ENCODE assay signal across 21 mouse cellular contexts in genomic region chr5:122474643-122475363, GRCm38 (mm10). TPM values are rescaled to one million over a fixed set of nuclear protein-coding genes. Genes with fewer than 3 reads are reported as not detected.
A peak's percentile ranks its signal among the peaks of the same experiment; 100 is the strongest.
DNase-seq lines count a peak whose midpoint lies in the region; ATAC-seq and TF ChIP-seq lines count a peak whose summit lies in the region.
"Had no signal": no experiment of that assay in that cellular context is flagged by ENCODE, and none has a peak within 500 bp of the region (broad histone marks: within the 10 kb centered on the region; RNA-seq: fewer than 3 reads in every experiment).

No protein-coding gene starts in this region.

- WGBS in heart, embryonic 13.5 days: 78% methylated on average over 4 of the region's 4 CpGs
- WGBS in kidney, postnatal 0 days: 83% methylated on average over 4 of the region's 4 CpGs
- WGBS in lung, postnatal 0 days: 81% methylated on average over 4 of the region's 4 CpGs

- H3K27me3 ChIP-seq in heart, embryonic 13.5 days (replicated peaks): no peaks in the 10 kb centered on the region
- H3K27me3 ChIP-seq in kidney, postnatal 0 days (ENCODE audit: insufficient read depth, low read length): no peaks in the 10 kb centered on the region
- H3K27me3 ChIP-seq in lung, postnatal 0 days (replicated peaks; ENCODE audit: insufficient read depth, low read length): no peaks in the 10 kb centered on the region
- H3K27me3 ChIP-seq: heart, embryonic 12.5 days; liver, embryonic 13.5 days; lung, embryonic 15.5 days had no signal

- intact Hi-C loops in heart, postnatal 10 days (cut with DNase I): no loop called here

- no peak for ATAC-seq in heart, embryonic 13.5 days (ENCODE audit: extremely low read depth, insufficient number of reproducible peaks, low FRiP score, low TSS enrichment)
- ATAC-seq in kidney, postnatal 0 days (replicated peaks; ENCODE audit: low FRiP score, low read depth): no peak
- ATAC-seq in lung, postnatal 0 days: no peak
- ATAC-seq: forebrain, embryonic 14.5 days; hindbrain, postnatal 0 days had no signal

- no peak overlapping the region for H3K9ac ChIP-seq in heart, embryonic 13.5 days
- H3K9ac ChIP-seq in kidney, postnatal 0 days (ENCODE audit: low read depth, low read length): no peak overlapping the region
- H3K9ac ChIP-seq in lung, postnatal 0 days (replicated peaks; ENCODE audit: low read depth): no peak overlapping the region
- H3K9ac ChIP-seq: heart, embryonic 12.5 days; liver, embryonic 13.5 days; lung, embryonic 15.5 days had no signal

- 0 out of 2 replicates have a peak overlapping the region, but pooled peaks have one; percentile 3 for H3K27ac ChIP-seq in heart, embryonic 13.5 days (replicated peaks)
- no peak overlapping the region for H3K27ac ChIP-seq in kidney, postnatal 0 days
- H3K27ac ChIP-seq in lung, postnatal 0 days (ENCODE audit: low read length): no peak overlapping the region
- H3K27ac ChIP-seq: hindbrain, postnatal 0 days; limb, embryonic 10.5 days; liver, embryonic 13.5 days; lung, embryonic 15.5 days; midbrain, embryonic 10.5 days had no signal

- peaks cover 59% of the 10 kb centered on the region for H3K4me1 ChIP-seq in heart, embryonic 13.5 days
- no peaks in the 10 kb centered on the region for H3K4me1 ChIP-seq in kidney, postnatal 0 days (replicated peaks; ENCODE audit: insufficient read depth, low read length)
- H3K4me1 ChIP-seq in lung, postnatal 0 days (ENCODE audit: insufficient read depth, low read depth, low read length): no peaks in the 10 kb centered on the region
- H3K4me1 ChIP-seq: limb, embryonic 10.5 days; lung, embryonic 15.5 days had no signal

- H3K4me3 ChIP-seq in heart, embryonic 13.5 days: no peak overlapping the region
- H3K4me3 ChIP-seq in kidney, postnatal 0 days (replicated peaks; ENCODE audit: low read depth, low read length): no peak overlapping the region
- no peak overlapping the region for H3K4me3 ChIP-seq in lung, postnatal 0 days (ENCODE audit: low read depth, low read length)
- H3K4me3 ChIP-seq: heart, embryonic 12.5 days; limb, embryonic 10.5 days; liver, embryonic 13.5 days; lung, embryonic 15.5 days; midbrain, embryonic 10.5 days had no signal

- H3K9me3 ChIP-seq in heart, embryonic 13.5 days: no peaks in the 10 kb centered on the region
- H3K9me3 ChIP-seq in kidney, postnatal 0 days (replicated peaks; ENCODE audit: low read length): no peaks in the 10 kb centered on the region
- H3K9me3 ChIP-seq in lung, postnatal 0 days (ENCODE audit: low read length): no peaks in the 10 kb centered on the region
- H3K9me3 ChIP-seq: heart, embryonic 12.5 days; limb, embryonic 10.5 days; liver, embryonic 13.5 days; lung, embryonic 15.5 days; midbrain, embryonic 10.5 days had no signal

- no peak for DNase-seq in heart, postnatal 10 days
- DNase-seq in kidney, postnatal 0 days (ENCODE audit: low spot score): no peak
- no peak for DNase-seq in kidney, postnatal 4 days
- DNase-seq in lung, postnatal 0 days (ENCODE audit: low spot score): no peak
- DNase-seq in lung, postnatal 4 days: no peak
- no peak for DNase-seq in cerebellum, adult 18-20 months
- DNase-seq: adrenal gland, adult 8-10 months; cerebellum, adult 8-10 months; gastrocnemius, postnatal 14 days; kidney, adult 8-10 months; kidney, postnatal 36 days; layer of hippocampus, adult 9-11 months; liver, embryonic 13.5 days; thymus, postnatal 14 days had no signal

- no peak for TF ChIP-seq EP300 in lung, postnatal 0 days (IDR thresholded peaks at IDR 0.05)

- no peak overlapping the region for H3K4me2 ChIP-seq in heart, embryonic 13.5 days
- H3K4me2 ChIP-seq in kidney, postnatal 0 days (ENCODE audit: low read length): no peak overlapping the region
- H3K4me2 ChIP-seq in lung, postnatal 0 days (replicated peaks; ENCODE audit: low read depth, low read length): no peak overlapping the region
- H3K4me2 ChIP-seq: heart, embryonic 12.5 days; liver, embryonic 13.5 days; lung, embryonic 15.5 days had no signal

- H3K36me3 ChIP-seq in heart, embryonic 13.5 days: peaks cover 96% of the 10 kb centered on the region
- peaks cover 39% of the 10 kb centered on the region for H3K36me3 ChIP-seq in kidney, postnatal 0 days (ENCODE audit: insufficient read depth, low read length)
- peaks cover 22% of the 10 kb centered on the region for H3K36me3 ChIP-seq in lung, postnatal 0 days (ENCODE audit: insufficient read depth, low read length)

- TF ChIP-seq CTCF in kidney, postnatal 0 days (IDR thresholded peaks at IDR 0.05; ENCODE audit: low read depth): 0 out of 2 replicates have a peak, but pooled peaks have one; percentile 11
- TF ChIP-seq CTCF in lung, postnatal 0 days (IDR thresholded peaks at IDR 0.05): 0 out of 2 replicates have a peak, but pooled peaks have one; percentile 12

RNA-seq across cellular contexts. Expression of gene Atp2a2, which starts 27.2 kb away (rescaled TPM):
- polyA plus RNA-seq in heart, embryonic 13.5 days (2015; fragmentation: Nextera tagmentation; extraction: Ambion mirVana): 221 and 227 TPM in 2 replicates
- 1,000 to 10,000 TPM; 7,820 to 7,948 TPM for total RNA-seq in heart, postnatal 10 days (2021)
- polyA plus RNA-seq in kidney, postnatal 0 days (2015; fragmentation: Nextera tagmentation; extraction: Ambion mirVana): 37.8 and 38.5 TPM in 2 replicates
- polyA plus RNA-seq in lung, postnatal 0 days (2015; fragmentation: Nextera tagmentation; extraction: Ambion mirVana): 27.4 and 32.4 TPM in 2 replicates

RNA-seq across cellular contexts. Expression of gene Anapc7, which starts 53.3 kb away (rescaled TPM):
- 35.5 and 36.4 TPM in 2 replicates for polyA plus RNA-seq in heart, embryonic 13.5 days (2015; fragmentation: Nextera tagmentation; extraction: Ambion mirVana)
- 10 to 100 TPM; 44.4 to 44.5 TPM for total RNA-seq in heart, postnatal 10 days (2021)
- 37.5 and 42.0 TPM in 2 replicates for polyA plus RNA-seq in kidney, postnatal 0 days (2015; fragmentation: Nextera tagmentation; extraction: Ambion mirVana)
- polyA plus RNA-seq in lung, postnatal 0 days (2015; fragmentation: Nextera tagmentation; extraction: Ambion mirVana): 25.2 and 26.5 TPM in 2 replicates
